Mouse (Mus musculus): Measurements from ENCODE around the gene Akap6. TPM values are rescaled to one million over a fixed set of nuclear protein-coding genes. Genes with fewer than 3 reads are reported as not detected.

Gene Akap6
- polyA plus RNA-seq, 1 experiment from 2014 or later = 6.1 TPM

GRCm38 (mm10) chr12:52790350-52790768, 91.2 kb downstream of the Akap6 start:
- Histone ChIP-seq H3K4me3 (peak overlapping the region; percentile 36), H3K9ac (peak overlapping the region; percentile 64), H3K27ac (replicated peaks) (peak overlapping the region; percentile 37; the same call in 1 of the 2 replicates), H3K9me3 (no peaks in the 10 kb centered on the region), H3K36me3 (no peaks in the 10 kb centered on the region), H3K4me2 (peak overlapping the region; percentile 64), H3K4me1 (peaks cover 25% of the 10 kb centered on the region), H3K27me3 (replicated peaks) (0 out of 2 replicates have a peak, but pooled peaks cover 3% of the 10 kb centered on the region)
- WGBS = 4% methylated on average over 8 of the region's 8 CpGs
- ATAC-seq (ENCODE audit: extremely low read depth, insufficient number of reproducible peaks, low FRiP score, low TSS enrichment) = peak; percentile 58; the same call in 1 of the 2 replicates

- Histone ChIP-seq H3K9me3 (no peaks in the 10 kb centered on the region), H3K27me3 (replicated peaks) (no peaks in the 10 kb centered on the region), H3K9ac (no peak overlapping the region), H3K27ac (replicated peaks) (no peak overlapping the region), H3K4me3 (no peak overlapping the region), H3K4me2 (no peak overlapping the region), H3K36me3 (no peaks in the 10 kb centered on the region), H3K4me1 (peaks cover 34% of the 10 kb centered on the region)
- 78% methylated on average over 4 of the region's 4 CpGs for WGBS
- no peak for ATAC-seq (ENCODE audit: extremely low read depth, insufficient number of reproducible peaks, low FRiP score, low TSS enrichment)
Observed at GRCm38 (mm10) chr12:52794131-52794530, 94.9 kb downstream of the Akap6 start.

DNA sequence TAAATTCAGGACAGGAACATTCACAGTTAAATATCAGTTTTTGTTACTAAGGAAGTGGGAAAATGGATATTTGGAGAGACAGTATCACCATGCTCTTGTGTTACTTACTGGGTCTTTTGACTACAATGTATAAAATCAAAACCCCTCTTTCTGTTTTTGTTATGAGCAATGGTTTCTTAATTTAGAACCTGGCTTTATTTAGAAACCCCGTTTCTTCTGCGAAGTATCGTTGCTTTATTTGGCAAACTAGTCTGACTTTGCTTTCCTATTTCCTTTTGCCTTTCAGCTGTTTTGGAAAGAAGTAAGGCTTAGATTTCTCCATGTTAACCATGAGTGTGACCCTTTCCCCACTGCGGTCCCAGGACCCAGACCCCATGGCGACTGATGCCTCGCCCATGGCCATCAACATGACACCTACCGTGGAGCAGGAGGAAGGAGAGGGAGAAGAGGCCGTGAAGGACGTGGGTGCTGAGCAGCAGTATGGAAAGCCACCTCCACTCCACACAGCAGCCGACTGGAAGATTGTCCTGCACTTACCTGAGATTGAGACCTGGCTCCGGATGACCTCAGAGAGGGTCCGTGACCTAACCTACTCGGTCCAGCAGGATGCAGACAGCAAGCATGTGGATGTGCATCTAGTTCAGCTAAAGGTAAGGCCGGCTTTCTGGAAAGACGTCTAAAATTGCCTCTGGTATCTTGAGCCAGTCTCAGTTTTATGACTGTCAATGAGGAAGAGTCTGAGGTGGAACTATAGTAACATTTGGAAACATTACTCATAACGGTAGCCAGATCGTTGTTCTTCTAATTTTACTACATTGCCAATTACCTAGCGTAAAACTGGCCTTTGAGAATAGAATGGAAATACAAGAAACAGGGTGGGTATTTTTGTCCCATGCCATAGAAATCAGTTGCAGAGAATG, 96.6 kb downstream of the Akap6 start:
- Histone ChIP-seq H3K27me3 (replicated peaks) (no peaks in the 10 kb centered on the region), H3K27ac (replicated peaks) (0 out of 2 replicates have a peak overlapping the region, but pooled peaks have one; percentile 28), H3K4me2 (no peak overlapping the region), H3K4me1 (peaks cover 38% of the 10 kb centered on the region), H3K9ac (no peak overlapping the region; the same call in 1 of the 2 replicates), H3K36me3 (no peaks in the 10 kb centered on the region), H3K9me3 (no peaks in the 10 kb centered on the region), H3K4me3 (no peak overlapping the region)
- WGBS = 78% methylated on average over 18 of the region's 18 CpGs
- ATAC-seq (ENCODE audit: extremely low read depth, insufficient number of reproducible peaks, low FRiP score, low TSS enrichment) = no peak

GRCm38 (mm10) chr12:52796471-52796795, 97.2 kb downstream of the Akap6 start:
- no peak overlapping the region for H3K4me3 ChIP-seq
- no peak for ATAC-seq (ENCODE audit: extremely low read depth, insufficient number of reproducible peaks, low FRiP score, low TSS enrichment)
- H3K4me1 ChIP-seq = peaks cover 31% of the 10 kb centered on the region
- no peaks in the 10 kb centered on the region for H3K36me3 ChIP-seq
- WGBS = 78% methylated on average over 4 of the region's 4 CpGs
- no peaks in the 10 kb centered on the region for H3K27me3 ChIP-seq (replicated peaks)
- H3K9ac ChIP-seq = no peak overlapping the region
- no peaks in the 10 kb centered on the region for H3K9me3 ChIP-seq
- H3K4me2 ChIP-seq = no peak overlapping the region
- no peak overlapping the region for H3K27ac ChIP-seq (replicated peaks)

GRCm38 (mm10) chr12:52799717-52800116, 100.5 kb downstream of the Akap6 start:
- H3K4me3 ChIP-seq = 0 out of 2 replicates have a peak overlapping the region, but pooled peaks have one; percentile 3
- no peak for ATAC-seq (ENCODE audit: extremely low read depth, insufficient number of reproducible peaks, low FRiP score, low TSS enrichment)
- H3K9ac ChIP-seq = no peak overlapping the region
- no peaks in the 10 kb centered on the region for H3K36me3 ChIP-seq
- H3K27ac ChIP-seq (replicated peaks) = peak overlapping the region; percentile 43; the same call in 1 of the 2 replicates
- no peaks in the 10 kb centered on the region for H3K9me3 ChIP-seq
- 39% methylated on average over 9 of the region's 9 CpGs for WGBS
- H3K4me1 ChIP-seq = peaks cover 22% of the 10 kb centered on the region
- peak overlapping the region; percentile 32 for H3K4me2 ChIP-seq
- no peaks in the 10 kb centered on the region for H3K27me3 ChIP-seq (replicated peaks)

- no peak overlapping the region for H3K9ac ChIP-seq
- no peak overlapping the region for H3K27ac ChIP-seq (replicated peaks)
- WGBS = 72% methylated on average over 3 of the region's 3 CpGs
- no peaks in the 10 kb centered on the region for H3K4me1 ChIP-seq
- no peaks in the 10 kb centered on the region for H3K9me3 ChIP-seq
- no peak overlapping the region for H3K4me2 ChIP-seq
- H3K4me3 ChIP-seq = no peak overlapping the region
- ATAC-seq (ENCODE audit: extremely low read depth, insufficient number of reproducible peaks, low FRiP score, low TSS enrichment) = no peak
- H3K36me3 ChIP-seq = no peaks in the 10 kb centered on the region
- H3K27me3 ChIP-seq (replicated peaks) = no peaks in the 10 kb centered on the region
Observed at GRCm38 (mm10) chr12:52806273-52806672, 107.1 kb downstream of the Akap6 start.

DNA sequence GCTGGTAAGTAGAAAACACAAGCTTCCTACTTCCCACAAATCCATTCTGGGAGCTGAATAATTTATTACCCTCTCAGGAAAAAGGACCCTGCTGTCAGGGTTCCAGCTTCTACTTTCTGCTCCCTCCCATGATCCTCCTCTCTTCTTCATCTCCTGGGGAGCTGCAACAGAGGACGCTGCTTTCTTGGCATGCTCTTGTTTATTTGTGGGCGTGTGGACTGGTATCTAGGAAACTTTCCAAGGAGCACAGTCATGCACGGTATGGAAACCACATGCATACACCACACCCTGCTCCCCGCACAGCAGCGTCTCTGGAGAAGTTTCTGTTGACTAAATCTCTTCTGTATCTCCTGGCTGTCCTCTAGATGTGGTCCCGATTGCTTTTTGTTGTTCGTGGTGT, 119.4 kb downstream of the Akap6 start:
- H3K36me3 ChIP-seq = no peaks in the 10 kb centered on the region
- no peak overlapping the region for H3K4me2 ChIP-seq
- H3K27me3 ChIP-seq (replicated peaks) = no peaks in the 10 kb centered on the region
- ATAC-seq (ENCODE audit: extremely low read depth, insufficient number of reproducible peaks, low FRiP score, low TSS enrichment) = no peak
- H3K9me3 ChIP-seq = no peaks in the 10 kb centered on the region
- no peak overlapping the region for H3K27ac ChIP-seq (replicated peaks)
- no peak overlapping the region for H3K9ac ChIP-seq
- no peak overlapping the region for H3K4me3 ChIP-seq
- 61% methylated on average over 7 of the region's 7 CpGs for WGBS
- H3K4me1 ChIP-seq = no peaks in the 10 kb centered on the region

GRCm38 (mm10) chr12:52824774-52825173, 125.6 kb downstream of the Akap6 start:
- H3K9ac ChIP-seq = no peak overlapping the region
- no peak overlapping the region for H3K4me3 ChIP-seq
- no peak overlapping the region for H3K4me2 ChIP-seq
- H3K4me1 ChIP-seq = peaks cover 10% of the 10 kb centered on the region
- no peak overlapping the region for H3K27ac ChIP-seq (replicated peaks)
- no peak for ATAC-seq (ENCODE audit: extremely low read depth, insufficient number of reproducible peaks, low FRiP score, low TSS enrichment)
- no peaks in the 10 kb centered on the region for H3K36me3 ChIP-seq
- no peaks in the 10 kb centered on the region for H3K9me3 ChIP-seq
- 76% methylated on average over 5 of the region's 5 CpGs for WGBS
- no peaks in the 10 kb centered on the region for H3K27me3 ChIP-seq (replicated peaks)

GRCm38 (mm10) chr12:52828944-52829736, 130.0 kb downstream of the Akap6 start:
- WGBS = 64% methylated on average over 14 of the region's 14 CpGs
- no peaks in the 10 kb centered on the region for H3K9me3 ChIP-seq
- H3K27ac ChIP-seq (replicated peaks) = 0 out of 2 replicates have a peak overlapping the region, but pooled peaks have one; percentile 20
- ATAC-seq (ENCODE audit: extremely low read depth, insufficient number of reproducible peaks, low FRiP score, low TSS enrichment) = no peak
- H3K4me1 ChIP-seq = peaks cover 30% of the 10 kb centered on the region
- no peaks in the 10 kb centered on the region for H3K36me3 ChIP-seq
- H3K4me2 ChIP-seq = no peak overlapping the region
- no peaks in the 10 kb centered on the region for H3K27me3 ChIP-seq (replicated peaks)
- no peak overlapping the region for H3K9ac ChIP-seq
- H3K4me3 ChIP-seq = no peak overlapping the region

- H3K36me3 ChIP-seq = no peaks in the 10 kb centered on the region
- no peak overlapping the region for H3K27ac ChIP-seq (replicated peaks)
- no peak for ATAC-seq (ENCODE audit: extremely low read depth, insufficient number of reproducible peaks, low FRiP score, low TSS enrichment)
- peaks cover 56% of the 10 kb centered on the region for H3K4me1 ChIP-seq
- H3K4me2 ChIP-seq = no peak overlapping the region
- 67% methylated on average over 9 of the region's 9 CpGs for WGBS
- no peak overlapping the region for H3K4me3 ChIP-seq
- H3K9ac ChIP-seq = no peak overlapping the region
- no peaks in the 10 kb centered on the region for H3K27me3 ChIP-seq (replicated peaks)
- H3K9me3 ChIP-seq = no peaks in the 10 kb centered on the region
Observed at GRCm38 (mm10) chr12:52831782-52832181, 132.6 kb downstream of the Akap6 start.

GRCm38 (mm10) chr12:52832230-52832629, 133.0 kb downstream of the Akap6 start:
- Histone ChIP-seq H3K4me2 (no peak overlapping the region), H3K4me1 (peaks cover 56% of the 10 kb centered on the region), H3K4me3 (no peak overlapping the region), H3K27ac (replicated peaks) (no peak overlapping the region), H3K9me3 (no peaks in the 10 kb centered on the region), H3K36me3 (no peaks in the 10 kb centered on the region), H3K9ac (no peak overlapping the region), H3K27me3 (replicated peaks) (no peaks in the 10 kb centered on the region)
- no peak for ATAC-seq (ENCODE audit: extremely low read depth, insufficient number of reproducible peaks, low FRiP score, low TSS enrichment)
- 6% methylated on average over 4 of the region's 4 CpGs for WGBS

Measured in heart, embryonic 13.5 days (tissue).